Mouse (Mus musculus) mouse embryonic stem cell (cell line): ENCODE measurements around the gene Dclk2.

Experiments used
- in situ Hi-C, 2 experiments: fragments of 300-500 bp; cut with MboI; formaldehyde crosslinking; loops; 1 replicate in 1 of 2; 3 replicates in 1 of 2; pipeline ENCODE4 v1.14.3; 2019 to 2020; ENCODE audit warnings: low sequenced_read_pairs in 2 of 2, low pct_unique_long_range_greater_than_20kb in 1 of 2, mixed read lengths in 1 of 2; ENCODE audit not compliant: unreplicated experiment in 1 of 2

Dclk2 gene

GRCm38 (mm10) chr3:86750652-86751051 lies 170.0 kb downstream of the Dclk2 start:
- in situ Hi-C loops = loop anchor here in 1 of 2 experiments (25.0 kb wide), 1 partner anchor 388 kb away; no protein-coding TSS in a partner anchor

- in situ Hi-C loops = no loop called here
Observed at GRCm38 (mm10) chr3:86745769-86746512, 174.7 kb downstream of the Dclk2 start.

GRCm38 (mm10) chr3:86745348-86745747 lies 175.3 kb downstream of the Dclk2 start:
- in situ Hi-C loops = no loop called here

- in situ Hi-C loops = no loop called here
Observed at GRCm38 (mm10) chr3:86739745-86740144, 180.9 kb downstream of the Dclk2 start.

- in situ Hi-C loops = no loop called here
Observed at GRCm38 (mm10) chr3:86738831-86739230, 181.8 kb downstream of the Dclk2 start.
